In genomic region chr9:57428391-57428790, GRCm38 (mm10) we compare ENCODE assay signal across 13 mouse cellular contexts. TPM values are rescaled to one million over a fixed set of nuclear protein-coding genes. Genes with fewer than 3 reads are reported as not detected.
DNase-seq lines count a peak whose midpoint lies in the region; ATAC-seq and TF ChIP-seq lines count a peak whose summit lies in the region.
"Had no signal": no experiment of that assay in that cellular context is flagged by ENCODE, and none has a peak within 500 bp of the region (broad histone marks: within the 10 kb centered on the region; RNA-seq: fewer than 3 reads in every experiment).

No protein-coding gene starts in this region.

- no peak overlapping the region for H3K4me3 ChIP-seq in CH12.LX (replicated peaks in 1 of 3; ENCODE audit: low read depth in 2 of 3, low read length in 2 of 3, poor library complexity in 1 of 3)
- no peak overlapping the region for H3K4me3 ChIP-seq in limb, embryonic 15.5 days
- H3K4me3 ChIP-seq: heart, embryonic 12.5 days; hindbrain, embryonic 13.5 days; midbrain, embryonic 12.5 days had no signal

- peak overlapping the region; percentile 78 for H3K27ac ChIP-seq in CH12.LX (ENCODE audit: insufficient read depth, low read depth)
- H3K27ac ChIP-seq in limb, embryonic 15.5 days, result peak overlapping the region; percentile 6; the same call in 1 of the 2 replicates
- H3K27ac ChIP-seq: hindbrain, embryonic 13.5 days; kidney, postnatal 0 days; midbrain, embryonic 12.5 days had no signal

- H3K9ac ChIP-seq in CH12.LX (ENCODE audit: insufficient read depth, low read depth), result peak overlapping the region; percentile 44
- no peak overlapping the region for H3K9ac ChIP-seq in limb, embryonic 15.5 days
- H3K9ac ChIP-seq: heart, embryonic 12.5 days; hindbrain, embryonic 13.5 days; liver, postnatal 0 days; midbrain, embryonic 12.5 days had no signal

- H3K27me3 ChIP-seq in CH12.LX (replicated peaks), result no peaks in the 10 kb centered on the region
- no peaks in the 10 kb centered on the region for H3K27me3 ChIP-seq in limb, embryonic 15.5 days
- H3K27me3 ChIP-seq: heart, embryonic 12.5 days; hindbrain, embryonic 13.5 days had no signal

- no peaks in the 10 kb centered on the region for H3K79me2 ChIP-seq in CH12.LX (replicated peaks; ENCODE audit: control insufficient read depth, extremely low read depth, insufficient read depth, poor library complexity, severe bottlenecking)

- no peak for ATAC-seq in limb, embryonic 15.5 days (ENCODE audit: insufficient number of reproducible peaks, low FRiP score, low TSS enrichment, low read depth)
- ATAC-seq: liver, postnatal 0 days had no signal

- WGBS in limb, embryonic 15.5 days, result 26% methylated on average over 4 of the region's 4 CpGs

- TF ChIP-seq CTCF in CH12.LX (conservative IDR thresholded peaks at IDR 0.05 in 1 of 2, IDR thresholded peaks at IDR 0.05 in 1 of 2; ENCODE audit: low read depth in 2 of 2, low read length in 2 of 2), result no peak

- TF ChIP-seq RAD21 in CH12.LX (IDR thresholded peaks at IDR 0.05; ENCODE audit: low read depth, low read length), result no peak

- H3K36me3 ChIP-seq in CH12.LX (replicated peaks in 1 of 2; ENCODE audit: control insufficient read depth in 1 of 2, insufficient read depth in 1 of 2, low read length in 1 of 2), result peaks cover 14 to 75% of the 10 kb centered on the region in 2 experiments
- no peaks in the 10 kb centered on the region for H3K36me3 ChIP-seq in limb, embryonic 15.5 days
- H3K36me3 ChIP-seq: heart, embryonic 12.5 days; hindbrain, embryonic 13.5 days had no signal

- H3K4me1 ChIP-seq in CH12.LX (ENCODE audit: control insufficient read depth in 1 of 2, insufficient read depth in 2 of 2), result peaks cover 33 to 97% of the 10 kb centered on the region in 2 experiments
- H3K4me1 ChIP-seq in limb, embryonic 15.5 days, result peaks cover 20% of the 10 kb centered on the region

- in situ Hi-C loops in CH12.LX (cut with MboI; ENCODE audit: low pct_ligation_motif_present, low pct_unique_long_range_greater_than_20kb, low sequenced_read_pairs), result loop anchor here (5.0 kb wide), 2 partner anchors 71 to 176 kb away; no protein-coding TSS in a partner anchor

- peak overlapping the region; percentile 65 for H3K4me2 ChIP-seq in CH12.LX (ENCODE audit: insufficient read depth, low read depth, poor library complexity, severe bottlenecking)
- H3K4me2 ChIP-seq in limb, embryonic 15.5 days, result no peak overlapping the region
- H3K4me2 ChIP-seq: heart, embryonic 12.5 days; hindbrain, embryonic 13.5 days; midbrain, embryonic 12.5 days had no signal

- dilution Hi-C loops in CH12.LX (cut with MboI; ENCODE audit: extremely low pct_ligation_motif_present, extremely low pct_unique_long_range_greater_than_20kb, low sequenced_read_pairs), result no loop called here

- no peaks in the 10 kb centered on the region for H3K9me3 ChIP-seq in CH12.LX (replicated peaks; ENCODE audit: low read length)
- H3K9me3 ChIP-seq in limb, embryonic 15.5 days, result no peaks in the 10 kb centered on the region
- H3K9me3 ChIP-seq: heart, embryonic 12.5 days; hindbrain, embryonic 13.5 days; midbrain, embryonic 12.5 days had no signal

- peak; percentile 53 for DNase-seq in left cerebral cortex, adult 11 months (ENCODE audit: low spot score)
- DNase-seq in left cerebral cortex, adult 8-10 months (ENCODE audit: low spot score in 2 of 2), result no peak
- DNase-seq in CH12.LX (ENCODE audit: extremely low read depth), result no peak
- DNase-seq in ZHBTc4 (ENCODE audit: low read depth, low spot score), result peak; percentile 24
- DNase-seq in cerebellum, adult 8-10 months, result no peak
- no peak for DNase-seq in liver
- DNase-seq: liver, postnatal 0 days; thymus, postnatal 4 days had no signal

- TF ChIP-seq POLR2A in CH12.LX (IDR thresholded peaks at IDR 0.05; ENCODE audit: low read depth, low read length), result no peak

- no peak for TF ChIP-seq EP300 in CH12.LX (IDR thresholded peaks at IDR 0.05; ENCODE audit: low read length)

TF ChIP-seq in CH12.LX, 34 proteins besides CTCF, POLR2A, EP300 and RAD21:
- TF ChIP-seq SIN3A (IDR thresholded peaks at IDR 0.05; ENCODE audit: low read length) (no peak), UBTF (IDR thresholded peaks at IDR 0.05; ENCODE audit: low read depth, low read length) (no peak)
TF ChIP-seq in CH12.LX: peak in this region for 0.

RNA-seq across cellular contexts. Expression of gene Ppcdc, which starts 11.5 kb away (rescaled TPM):
- total RNA-seq in left cerebral cortex, adult 8-10 months (2022), result 10 to 100 TPM; 17.4 to 20.5 (median 17.9) TPM
- total RNA-seq in CH12.LX (2012; rRNA removed) (39.6 and 50.3 TPM in 2 replicates), CH12.LX (2014; rRNA removed) (44.1 and 44.9 TPM in 2 replicates)
- polyA plus RNA-seq in CH12.LX (2012; ENCODE audit: insufficient read length, low read depth), result 36.2 and 38.8 TPM in 2 replicates
- 23.3 and 25.5 TPM in 2 replicates for polyA plus RNA-seq in limb, embryonic 15.5 days (2015; fragmentation: Nextera tagmentation; extraction: Ambion mirVana)

RNA-seq across cellular contexts. Expression of gene Scamp5, which starts 39.5 kb away (rescaled TPM):
- 100 to 1,000 TPM; 371 to 387 (median 384) TPM for total RNA-seq in left cerebral cortex, adult 8-10 months (2022)
- 2.1 and 2.7 TPM in 2 replicates for total RNA-seq in CH12.LX (2012; rRNA removed)
- 0.34 and 0.54 TPM in 2 replicates for total RNA-seq in CH12.LX (2014; rRNA removed)
- polyA plus RNA-seq in CH12.LX (2012; ENCODE audit: insufficient read length, low read depth), result 0.48 and 0.99 TPM in 2 replicates
- polyA plus RNA-seq in limb, embryonic 15.5 days (2015; fragmentation: Nextera tagmentation; extraction: Ambion mirVana), result 12.7 and 14.2 TPM in 2 replicates

Comparison
In these comparisons a context has a peak if more than half of its experiments do, and no peak if none do; other contexts are left out.
1. DNase-seq: peak in left cerebral cortex, adult 11 months (single experiment) and ZHBTc4 (single experiment); none in left cerebral cortex, adult 8-10 months (0 of 2), CH12.LX (single experiment), cerebellum, adult 8-10 months (single experiment) and liver (single experiment).
2. RNA of gene Scamp5, which starts 39.5 kb away (total RNA-seq): 371 to 387 TPM in left cerebral cortex, adult 8-10 months; 0.34 to 2.7 TPM in CH12.LX; every median in the first group is over 10 times any median in the second.